Mouse (Mus musculus) right cerebral cortex, adult 18-20 months (tissue): Measurements from ENCODE around the gene Ski.

Source experiments
- DNase-seq: peaks from one replicate; pipeline ENCODE4 v3.0.0; 2022; ENCODE audit warnings: mixed read lengths

The Ski gene

DNA sequence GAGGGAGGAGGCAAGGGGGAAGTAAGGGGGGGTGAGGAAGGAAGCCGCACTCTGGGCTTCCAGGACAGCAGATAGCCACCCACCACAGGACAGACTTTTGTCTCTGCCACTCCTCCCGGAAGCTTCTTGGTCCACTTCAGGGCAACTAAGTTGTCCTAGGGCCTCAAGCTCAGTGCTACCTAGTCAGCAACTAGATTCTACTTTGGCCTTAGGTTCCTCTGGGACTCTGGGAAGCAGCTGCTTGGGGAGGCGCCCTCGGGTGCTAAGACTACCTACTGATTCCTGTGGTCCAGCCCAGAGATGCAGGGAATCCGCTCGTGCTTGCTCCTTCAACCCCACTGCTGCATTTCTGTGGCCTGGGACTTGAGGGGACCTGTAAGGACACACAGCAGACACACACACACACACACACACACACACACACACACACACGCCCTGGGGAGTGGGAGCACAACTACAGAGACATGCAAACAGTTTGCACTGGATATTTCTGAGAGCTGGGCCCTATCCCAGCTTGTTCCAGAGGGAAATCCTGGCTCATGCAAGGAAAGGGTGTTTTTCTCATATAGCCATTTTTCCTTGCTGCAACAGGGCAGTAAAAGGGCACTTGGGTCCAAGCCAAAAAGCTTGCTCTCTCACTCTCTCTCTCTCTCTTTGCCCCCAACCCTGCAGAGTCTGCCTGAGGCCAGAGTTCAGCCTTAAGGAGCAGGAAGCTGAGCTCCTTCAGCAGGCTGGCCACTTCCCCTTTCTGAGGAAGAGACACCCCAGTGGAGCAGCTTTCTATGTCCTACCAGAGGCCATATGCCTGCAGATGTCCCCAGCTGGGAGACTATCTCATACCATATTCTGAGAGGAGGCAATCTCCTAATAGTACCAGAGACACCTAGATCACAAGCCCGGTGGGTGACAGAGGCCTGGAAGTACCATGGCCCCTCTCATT, 12.2 kb upstream of the Ski start:
- DNase-seq: no peak

DNA sequence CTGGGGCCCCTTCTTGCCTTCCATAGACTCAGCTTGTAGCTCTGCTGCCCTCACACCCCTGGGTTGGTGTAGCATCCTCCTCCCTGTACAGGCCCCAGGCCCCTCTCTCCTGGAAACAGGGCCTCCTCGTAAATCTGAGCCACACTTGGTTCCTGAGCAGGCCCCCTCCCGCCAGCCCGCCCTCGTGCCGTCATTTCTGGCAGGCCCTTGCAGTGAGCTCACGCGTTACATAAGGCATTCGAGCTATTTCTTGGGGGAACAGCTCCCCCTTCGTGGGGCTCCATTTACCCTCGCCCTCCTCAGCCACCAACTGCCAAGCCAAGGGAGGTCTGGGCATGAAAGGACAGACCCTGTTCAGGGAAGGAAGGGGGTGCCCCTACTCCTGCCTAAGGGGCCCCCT, 11.5 kb upstream of the Ski start:
- peak; percentile 92 for DNase-seq

DNA sequence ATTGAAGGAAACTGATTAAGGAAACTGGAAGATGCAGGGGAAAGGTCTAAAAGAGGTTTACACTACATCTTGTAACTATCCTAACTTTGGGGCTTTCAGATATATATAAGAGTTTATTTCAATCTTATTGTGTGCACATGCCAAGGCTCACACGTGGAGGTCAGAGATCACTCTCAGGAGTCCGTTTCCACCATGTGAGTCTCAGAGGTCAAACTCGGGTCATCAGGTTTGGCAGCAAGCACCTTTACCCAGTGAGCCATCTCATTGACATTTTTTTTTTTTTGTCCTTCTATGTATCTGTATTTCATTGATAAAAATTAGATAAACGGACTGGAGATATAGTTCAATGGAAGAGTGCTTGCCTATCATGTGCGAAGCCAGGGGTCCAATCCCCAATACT, 6.1 kb upstream of the Ski start:
- DNase-seq: no peak

DNA sequence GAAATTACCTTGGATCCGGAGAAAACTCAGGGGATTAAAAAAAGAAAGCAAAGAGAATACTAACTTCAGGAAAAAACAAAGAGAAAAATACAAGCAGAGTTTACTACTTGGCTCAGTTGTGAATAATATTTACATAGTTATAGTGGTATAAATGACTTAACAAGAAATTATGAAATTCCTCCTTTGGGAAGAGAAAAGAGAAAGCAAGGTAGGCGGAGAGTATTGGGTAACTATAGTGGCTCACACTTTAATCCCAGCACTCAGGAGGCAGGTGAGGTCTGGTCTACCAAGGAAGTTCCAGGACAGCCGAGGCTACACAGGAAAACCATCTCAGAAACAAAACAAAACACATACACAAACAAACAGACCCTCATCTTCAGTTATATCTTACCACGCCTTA, 5.6 kb upstream of the Ski start:
- DNase-seq: no peak

DNA sequence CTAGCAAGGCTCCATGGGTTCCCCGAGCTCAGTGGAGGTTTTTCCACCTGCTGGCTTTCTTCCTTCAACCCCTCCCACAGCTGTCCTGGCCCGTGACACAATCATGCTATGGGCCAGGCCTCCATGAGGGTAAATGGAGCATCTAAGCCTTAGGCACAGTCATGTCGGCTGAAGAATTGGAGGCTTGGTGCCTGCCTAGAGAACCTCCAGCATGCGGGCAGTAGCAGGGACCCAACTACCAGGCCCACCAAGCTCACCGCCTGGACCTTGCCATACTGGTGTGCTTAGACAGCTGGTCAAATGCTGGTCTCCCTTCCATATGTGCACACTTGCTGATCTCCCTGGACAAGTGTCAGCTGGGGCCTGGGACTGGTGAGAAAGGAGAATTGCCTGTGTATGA, 3.5 kb upstream of the Ski start:
- DNase-seq: no peak

DNA sequence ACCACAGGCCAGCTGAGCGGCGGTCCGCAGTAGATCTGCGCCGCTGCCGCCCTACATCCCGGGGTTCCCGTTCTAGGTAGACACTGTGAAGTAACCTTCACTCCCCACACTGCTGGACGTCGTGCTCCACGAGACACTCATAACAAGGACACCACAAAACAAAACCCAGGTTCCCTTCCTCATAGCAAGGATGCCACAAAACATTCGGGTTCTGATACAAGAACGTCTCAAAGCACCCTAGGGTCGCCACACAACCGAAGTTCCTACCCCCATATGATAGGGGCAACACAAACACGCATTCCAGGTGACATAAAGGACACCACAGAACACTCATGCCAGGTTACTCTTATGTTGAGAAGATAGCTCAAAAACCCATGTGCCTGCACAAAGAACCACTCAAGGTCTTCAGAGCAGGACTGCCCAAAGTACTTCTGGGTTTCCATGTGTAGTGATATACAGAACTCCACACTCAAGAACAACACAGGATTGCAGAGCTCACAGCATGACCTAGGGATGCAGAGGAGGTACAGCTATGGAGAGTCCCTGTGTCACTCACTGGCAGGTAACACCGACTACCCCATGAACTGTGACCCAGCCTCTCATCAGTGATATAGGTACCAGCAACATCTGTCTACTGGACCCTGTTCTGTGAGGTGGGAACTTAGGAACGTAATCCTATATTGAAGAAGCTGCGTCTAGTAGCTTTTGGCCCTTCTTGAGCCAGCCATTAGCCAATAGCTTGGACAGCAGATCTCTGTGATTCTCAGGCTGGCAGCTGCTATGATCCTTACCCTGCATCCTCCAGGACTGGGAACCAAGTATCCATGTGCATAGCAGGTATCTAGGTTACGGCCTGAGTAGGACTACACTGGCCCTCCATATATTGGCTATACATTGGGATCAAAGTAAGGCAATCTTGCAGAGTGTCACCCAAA, 1.5 kb upstream of the Ski start:
- no peak for DNase-seq

DNA sequence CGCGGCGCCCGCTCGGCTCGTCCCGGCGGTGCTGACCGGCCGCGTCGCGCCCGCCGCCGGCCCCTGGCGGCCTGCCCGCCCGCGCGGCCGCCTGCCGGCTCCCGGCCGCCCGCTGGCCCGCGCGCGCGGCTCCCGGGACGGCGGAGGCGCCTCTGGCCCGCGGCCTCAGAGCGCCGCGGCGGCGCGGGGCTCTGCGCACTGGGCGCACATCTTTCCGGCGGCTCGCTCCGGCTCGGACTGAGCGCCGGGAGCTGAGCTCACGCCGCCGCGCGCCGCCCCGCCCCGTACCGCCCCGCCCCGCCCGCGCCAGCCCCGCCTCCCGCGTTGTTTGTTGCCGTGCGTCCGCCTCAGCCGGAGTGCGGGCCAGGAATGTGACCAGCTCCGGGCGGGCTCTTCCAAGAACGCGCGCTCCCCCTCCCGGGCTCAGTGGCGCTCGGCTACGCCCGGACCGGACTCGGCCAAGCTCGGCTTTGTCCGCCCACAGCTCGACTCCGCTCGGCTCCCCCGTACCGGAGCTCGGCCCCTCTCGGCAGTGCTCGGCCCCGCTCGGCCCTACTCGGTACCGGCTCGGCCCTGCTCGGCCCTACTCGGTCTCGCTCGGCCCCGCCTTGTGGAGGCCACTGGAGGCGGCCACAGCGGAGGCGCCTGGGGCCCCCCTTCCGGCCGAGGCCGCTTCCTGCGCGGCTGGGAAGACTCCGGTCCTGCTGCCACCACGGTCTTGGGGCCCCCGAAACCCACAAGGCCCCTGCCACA, 625 bp upstream of the Ski start:
- peak; percentile 98 for DNase-seq

DNA sequence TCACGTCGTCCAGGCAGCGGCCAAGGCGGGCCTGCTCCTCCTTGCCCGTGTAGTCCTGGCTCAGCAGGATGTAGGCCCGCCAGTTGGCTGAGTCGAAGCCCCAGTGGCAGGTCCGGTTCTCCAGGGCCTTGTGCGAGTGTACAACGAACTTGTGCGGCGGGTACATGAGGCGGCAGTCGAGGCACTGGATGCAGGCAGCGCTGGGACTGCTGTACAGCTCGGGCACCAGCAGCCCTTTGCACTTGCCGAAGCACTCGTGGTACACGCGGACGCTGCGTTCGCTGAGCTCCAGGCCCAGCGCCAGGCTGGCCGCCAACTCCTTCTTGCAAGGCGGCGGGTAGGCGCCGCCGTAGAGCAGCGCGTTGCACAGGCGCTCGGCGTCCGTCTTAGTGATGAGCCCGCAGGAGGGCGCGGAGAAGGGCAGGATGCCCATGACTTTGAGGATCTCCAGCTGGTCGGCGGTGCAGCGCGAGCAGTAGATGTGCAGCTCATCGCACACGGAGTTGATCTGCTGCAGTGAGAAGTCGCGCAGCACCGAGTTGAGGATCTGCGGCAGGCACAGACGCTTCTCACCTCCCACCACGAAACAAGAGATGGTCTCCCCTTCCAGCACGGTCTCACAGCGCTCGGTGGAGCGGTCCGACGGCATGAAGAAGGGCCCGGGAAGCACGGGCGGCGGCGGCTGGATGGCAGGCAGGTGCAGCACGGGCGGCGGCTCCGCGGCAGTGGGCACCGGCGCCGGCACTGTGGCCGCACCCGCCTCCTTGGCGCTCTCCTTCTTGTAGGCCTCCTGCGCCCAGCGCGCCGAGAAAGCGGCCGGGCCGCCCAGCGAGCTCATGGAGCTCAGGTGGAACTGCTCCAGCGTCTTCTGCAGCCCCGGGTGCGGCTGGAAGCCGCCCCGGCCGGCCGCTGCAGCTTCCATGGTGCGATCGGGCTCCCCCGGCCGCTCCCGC, 517 bp downstream of the Ski start:
- DNase-seq: peak; percentile 81

DNA sequence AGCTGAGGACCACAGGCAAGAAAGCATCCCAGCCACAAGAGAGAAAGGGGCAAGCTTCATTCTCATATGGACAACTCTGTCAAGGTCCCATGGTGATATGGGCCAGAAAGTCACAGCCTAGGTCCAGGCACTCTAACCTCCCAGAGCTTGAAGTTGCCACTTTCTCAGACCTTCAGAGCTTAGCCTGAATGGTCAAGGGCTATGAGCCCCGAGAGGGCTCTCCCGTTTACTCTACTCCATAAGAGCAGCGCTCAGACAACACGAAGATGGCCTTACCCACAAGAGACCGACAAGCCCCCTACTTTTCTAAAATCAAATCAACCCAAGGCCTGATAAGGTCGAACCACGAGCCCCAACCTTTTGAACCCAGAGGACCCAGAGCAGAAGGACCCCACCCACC, 1.3 kb downstream of the Ski start:
- no peak for DNase-seq

DNA sequence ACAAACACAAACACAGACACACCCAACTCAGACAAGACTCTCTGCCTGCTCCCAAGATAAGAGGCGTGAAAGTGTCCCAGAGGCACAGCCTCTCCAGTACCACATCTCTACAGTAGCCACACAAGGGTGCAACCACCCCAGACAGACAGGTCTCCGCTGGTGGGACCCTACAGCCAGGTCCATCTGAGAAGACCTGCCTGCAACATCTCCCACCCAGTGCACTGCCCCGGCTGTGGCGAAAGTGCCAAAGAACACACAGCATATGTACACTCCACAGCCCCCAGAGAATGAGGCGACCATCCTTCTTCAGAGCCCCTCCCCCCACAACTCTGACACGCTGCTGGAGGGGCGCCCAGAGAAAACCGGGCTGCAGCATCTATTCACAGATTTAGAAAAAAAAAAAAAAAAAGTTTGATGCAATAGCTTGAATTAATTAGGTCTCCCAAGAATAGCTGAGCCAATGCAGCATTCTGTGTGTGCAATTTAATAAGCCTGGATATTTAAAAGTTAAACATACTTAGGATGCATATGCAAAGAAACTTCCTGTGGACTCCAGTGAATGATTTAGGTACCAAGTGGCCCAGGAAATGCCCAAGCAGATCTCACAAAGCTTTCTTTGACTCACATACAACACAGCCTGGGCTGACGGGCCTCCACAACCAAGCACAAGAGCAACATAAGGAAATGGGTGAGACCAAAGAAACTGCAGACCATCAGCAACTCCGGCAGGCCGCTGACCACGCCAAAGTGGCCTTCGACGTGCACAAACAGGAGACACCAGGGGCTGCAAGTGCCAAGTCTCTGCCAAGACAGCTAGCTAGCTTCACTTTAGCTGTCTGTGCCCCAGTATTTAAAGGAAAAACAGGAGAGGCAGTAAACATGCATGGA, 1.9 kb downstream of the Ski start:
- DNase-seq: no peak

DNA sequence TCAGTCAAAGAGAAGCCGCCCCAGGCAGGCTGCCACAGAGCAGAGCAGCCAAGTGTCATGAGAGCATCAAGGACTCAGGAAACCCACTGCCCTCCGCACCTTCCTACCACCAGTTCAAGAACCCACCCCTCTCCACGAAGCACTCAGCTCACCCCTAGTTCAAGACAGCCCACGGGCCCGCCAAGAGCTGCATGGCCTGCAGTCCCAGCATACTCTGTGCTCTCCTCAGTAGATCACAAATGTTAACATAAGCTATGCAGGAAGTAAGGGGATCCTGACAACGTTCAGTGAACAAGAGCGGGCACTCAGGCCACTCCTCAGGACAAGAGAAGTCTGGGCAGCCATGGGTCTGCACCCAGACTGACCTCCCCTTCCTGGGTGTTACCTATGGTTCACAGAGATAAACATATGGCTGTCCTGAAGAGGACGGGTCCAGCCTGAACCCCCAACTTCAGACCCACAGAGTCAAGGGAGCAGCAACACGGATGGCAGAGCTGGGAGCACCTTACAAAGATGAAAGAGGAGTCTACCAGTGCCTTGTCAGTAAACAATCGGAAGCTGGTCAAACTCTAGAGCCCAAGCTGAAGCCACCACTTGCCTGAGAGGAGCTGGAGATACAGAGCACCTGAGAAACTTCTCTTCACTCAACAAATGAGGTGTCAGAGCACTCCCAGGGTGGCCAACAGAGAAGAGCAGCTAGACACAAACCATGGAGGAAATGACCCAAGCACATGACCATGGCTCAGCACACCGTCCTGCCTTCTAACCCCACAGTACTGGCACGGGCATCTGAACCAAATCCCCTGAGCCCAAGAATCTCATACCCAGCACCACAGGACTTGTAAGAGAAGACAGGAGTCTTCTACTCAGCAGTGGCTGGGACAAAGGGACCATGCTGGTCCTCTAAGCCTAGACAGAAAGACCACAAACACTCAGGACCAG, 2.9 kb downstream of the Ski start:
- no peak for DNase-seq

DNA sequence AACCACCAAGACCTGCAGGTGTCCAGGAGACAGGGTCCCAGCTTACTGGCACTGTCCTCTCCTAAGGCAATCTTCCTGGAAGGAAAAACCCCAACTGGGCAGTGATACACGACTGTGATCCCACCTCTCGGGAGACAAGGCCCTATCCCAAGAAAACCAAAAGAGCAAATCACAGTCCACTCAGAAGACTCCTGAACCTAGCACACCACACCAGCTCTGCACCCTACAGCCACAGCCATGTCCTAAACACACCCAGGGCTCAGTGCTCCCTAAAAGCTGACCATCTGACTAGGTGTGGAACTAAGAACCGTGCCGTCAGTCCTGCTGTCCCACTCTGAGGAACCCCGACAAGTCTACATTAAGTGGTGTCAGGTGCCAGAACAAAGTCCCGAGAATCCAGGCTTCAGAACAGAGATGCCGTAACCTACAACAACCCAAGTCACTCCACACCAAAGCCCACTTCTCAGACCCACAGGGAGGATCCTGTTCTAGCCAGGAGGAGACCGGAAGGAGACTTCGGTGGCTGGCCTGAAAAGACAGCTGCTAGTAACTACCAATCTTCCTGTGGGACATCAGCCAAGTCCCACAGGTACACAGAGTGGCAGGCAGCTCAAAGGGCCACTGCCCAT, 4.2 kb downstream of the Ski start:
- no peak for DNase-seq

DNA sequence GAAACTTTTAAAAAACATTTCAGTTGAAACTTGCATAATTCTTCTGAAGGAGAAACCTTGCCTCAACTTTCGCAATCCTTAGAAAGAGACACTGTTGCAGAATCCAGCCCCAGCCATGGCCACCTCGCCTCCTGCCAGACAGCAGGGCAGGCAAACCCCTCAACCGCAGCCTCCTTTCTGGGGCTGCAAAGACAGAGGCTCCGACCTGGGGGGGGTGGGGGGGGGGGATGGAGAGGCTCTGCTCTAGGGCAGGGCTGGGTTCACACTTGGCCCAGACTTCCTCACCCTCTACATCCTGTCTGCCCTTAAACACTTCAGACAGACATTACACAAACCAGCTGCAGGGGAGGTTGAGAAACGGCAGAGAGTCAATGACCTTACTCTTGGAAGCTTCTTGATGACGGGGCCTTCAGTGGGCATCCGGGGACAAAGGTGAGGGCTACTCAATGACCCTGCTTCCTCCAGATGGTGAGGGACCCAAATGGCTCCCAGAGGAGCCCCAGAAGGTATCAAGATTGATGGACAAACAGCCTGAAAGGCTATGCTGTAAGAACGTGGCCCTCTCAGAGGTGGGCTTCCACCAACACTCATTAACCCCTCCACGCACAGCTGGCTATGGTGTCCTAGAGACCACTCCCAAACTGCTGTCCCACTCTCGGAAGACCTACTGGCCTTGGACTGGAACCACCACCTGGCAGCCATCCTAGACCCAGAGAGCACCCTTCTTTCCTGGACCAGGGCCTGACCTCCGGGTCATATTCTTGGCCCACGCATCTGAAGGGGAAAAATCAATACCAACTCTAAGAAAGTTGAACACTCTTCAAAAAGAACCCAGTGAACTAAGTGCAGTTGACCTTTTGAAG, 4.9 kb downstream of the Ski start:
- DNase-seq: no peak

DNA sequence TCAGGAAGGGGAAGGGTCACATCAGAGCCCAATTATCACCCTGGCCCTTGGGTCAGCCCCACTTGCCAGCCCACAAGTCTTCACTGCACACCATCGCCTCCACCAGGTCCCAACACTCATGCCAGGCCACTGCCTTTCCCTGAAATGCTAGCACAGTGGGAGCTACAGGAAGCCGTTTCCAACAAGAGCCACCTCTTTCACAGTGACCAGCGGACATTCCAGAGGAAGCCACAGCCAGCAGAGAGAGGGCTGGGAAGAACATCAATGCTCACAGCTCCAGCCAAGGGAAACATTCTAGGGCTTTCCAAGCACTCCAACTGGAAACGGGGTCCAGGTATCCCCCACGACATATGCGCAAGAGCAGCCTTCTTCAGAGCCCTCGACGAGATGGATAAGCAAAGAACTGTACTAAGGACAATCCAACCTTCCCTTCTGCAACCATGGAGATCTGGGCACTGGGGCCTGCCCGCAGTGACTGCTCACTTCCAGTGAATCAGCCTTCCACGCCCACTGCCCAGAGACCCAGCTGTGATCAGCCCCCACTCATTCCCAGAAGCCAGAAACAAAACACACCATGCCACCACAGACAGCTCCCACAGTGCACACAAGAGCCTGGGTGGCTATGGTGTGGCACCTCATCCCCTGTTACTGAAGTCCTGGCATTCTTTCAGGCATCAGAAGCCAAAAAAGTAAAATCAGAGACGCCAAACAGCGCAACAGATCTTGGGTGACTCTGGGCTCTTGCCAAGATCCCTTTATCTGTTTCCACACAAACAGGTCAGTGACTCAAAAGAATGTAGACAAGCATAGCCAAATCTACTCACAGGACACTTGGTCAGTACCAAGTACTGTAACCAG, 6.4 kb downstream of the Ski start:
- DNase-seq: peak; percentile 64

DNA sequence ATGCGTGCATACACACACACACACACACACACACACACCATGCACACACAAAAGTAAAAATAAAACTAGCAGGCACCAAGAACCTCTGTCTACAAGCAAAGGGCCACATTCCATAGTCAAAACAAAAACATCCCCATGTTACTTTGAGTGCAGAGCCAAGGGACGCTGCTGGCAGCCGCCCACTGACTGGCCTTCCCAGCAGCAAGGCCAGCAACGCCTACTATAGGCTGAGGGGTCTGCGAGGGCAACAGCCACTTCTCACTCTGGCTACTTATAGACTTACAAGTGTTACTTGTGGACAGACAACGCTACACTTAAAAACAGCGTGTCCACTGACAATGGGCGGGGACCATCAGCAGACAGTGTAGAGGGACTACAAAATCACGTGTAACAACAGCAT, 7.2 kb downstream of the Ski start:
- DNase-seq: no peak

DNA sequence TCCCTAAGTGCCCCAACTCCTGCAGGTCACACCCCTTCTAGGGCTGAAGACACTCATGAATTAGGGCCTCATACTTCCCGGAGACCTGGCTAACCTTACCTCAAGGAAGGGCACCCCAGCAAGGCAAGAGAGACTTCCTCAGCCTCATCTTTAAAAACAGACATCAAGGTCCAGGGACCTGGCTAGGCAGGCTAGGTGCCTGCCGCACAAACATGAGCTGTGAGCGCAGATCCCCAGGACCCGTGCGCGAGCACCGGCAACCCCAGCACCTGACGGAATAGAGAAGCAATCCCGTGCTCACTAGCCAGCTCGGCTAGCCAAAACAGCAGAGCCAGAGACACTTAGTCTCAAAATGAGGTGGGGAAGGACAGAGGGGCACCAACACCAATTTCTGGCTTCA, 7.6 kb downstream of the Ski start:
- DNase-seq: no peak

DNA sequence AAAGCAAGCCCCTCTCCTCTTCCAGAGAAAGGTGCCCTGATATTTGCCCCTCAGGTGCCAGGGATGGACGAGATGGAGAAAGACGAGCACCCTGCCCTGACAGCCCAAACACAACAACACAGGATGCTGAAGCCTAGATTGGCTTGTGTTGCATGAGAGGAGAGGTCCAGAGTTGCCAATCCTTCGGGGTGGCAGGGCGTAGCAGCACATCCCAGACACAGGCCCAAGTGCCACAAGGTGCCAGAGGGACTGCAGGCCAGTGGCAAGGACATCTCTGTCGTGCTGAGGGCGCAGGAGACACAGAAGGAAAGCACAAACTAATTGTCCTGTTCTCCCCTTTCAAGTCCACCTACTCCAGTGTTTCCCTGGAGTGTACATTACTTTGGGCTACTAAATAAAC, 8.2 kb downstream of the Ski start:
- no peak for DNase-seq
